Mouse (Mus musculus) E14TG2a.4 (cell line): ENCODE data around the gene Dnah10.

Source experiments
- CTCF ChIP-seq: conservative IDR thresholded peaks from 2 replicates; pipeline ENCODE4 v1.5.1; 2014; ENCODE audit warnings: low read length
- POU5F1 ChIP-seq: IDR thresholded peaks from 2 replicates; pipeline ENCODE4 v1.6.1; 2014; ENCODE audit warnings: low read length, borderline replicate concordance

- TF ChIP-seq POU5F1 (no peak), CTCF (no peak)
These were observed 89.9 kb downstream of the Dnah10 start for GRCm38 (mm10) chr5:124814797-124815196.
